Mouse (Mus musculus) adrenal gland, adult 18-20 months (tissue): ENCODE results near the gene Ubxn11. TPM values are rescaled to one million over a fixed set of nuclear protein-coding genes. Genes with fewer than 3 reads are reported as not detected.

Experiments
- DNase-seq, 2 experiments: peaks; one replicate each; pipeline ENCODE4 v3.0.0; 2021 to 2022; ENCODE audit warnings: low spot score in 2 of 2
- long read RNA-seq, 2 experiments: library from polyadenylated mRNA; stranded (forward); transcript quantifications; one replicate each; pipeline ENCODE4 v2.0.0; 2021
- total RNA-seq, 2 experiments: library from RNA; stranded (reverse); gene quantifications; 1 replicate in 1 of 2; 2 replicates in 1 of 2; pipeline ENCODE4 v1.2.3; 2021

Ubxn11 gene
- total RNA-seq = 10 to 100 TPM in 1 of 2 experiments, 1 to 10 TPM in 1; 8.7 to 12.6 TPM
- long read RNA-seq, experiment 1, partial matches to known transcripts = 1 of 4 reads
- long read RNA-seq, experiment 1, other reads (novel, unspliced or antisense) = 2 of 4 reads
- long read RNA-seq, experiment 2, partial matches to known transcripts = 0 of 5 reads
- long read RNA-seq, experiment 2, other reads (novel, unspliced or antisense) = 1 of 5 reads

DNA sequence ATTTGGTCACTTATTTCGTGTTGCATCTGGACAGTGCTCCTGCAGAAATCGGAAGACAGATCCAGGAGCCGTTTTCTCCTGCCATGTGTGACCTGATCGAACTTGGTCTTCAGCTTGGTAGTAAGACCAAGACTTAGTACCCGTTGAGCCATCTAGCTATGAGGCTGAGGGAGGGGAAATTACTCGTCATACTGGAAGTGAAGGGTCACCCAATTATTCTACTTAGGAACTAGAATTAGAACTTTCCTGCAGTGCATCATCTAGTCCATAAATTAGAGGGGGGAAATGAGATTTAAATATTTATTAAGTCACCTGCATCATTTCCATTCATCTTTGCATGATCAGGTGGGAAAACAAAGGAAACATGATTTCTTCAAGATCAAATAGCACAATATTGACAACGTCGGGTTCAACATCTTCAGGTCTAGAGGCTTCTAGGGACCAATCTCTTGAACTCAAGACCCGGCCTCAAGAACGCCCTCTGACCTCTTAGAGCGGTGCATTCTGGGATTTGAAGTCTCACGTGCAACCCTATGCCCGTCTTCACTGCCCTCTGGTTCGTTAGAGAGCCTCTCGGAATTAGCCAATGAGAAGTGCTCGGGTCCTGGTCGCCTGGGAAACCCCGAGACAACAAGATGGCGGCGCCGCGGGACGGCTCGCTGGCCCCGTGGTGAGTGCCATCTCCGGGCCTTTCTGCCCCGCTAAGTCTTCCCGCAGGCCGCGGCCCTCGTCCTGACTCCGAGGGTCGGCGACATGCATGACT is at the start of gene Ubxn11:
TSS of gene Ubxn11 (plus strand) at position 592 of the 763 bp plus-strand sequence.
- DNase-seq = peak; percentile 74 to 75

DNA sequence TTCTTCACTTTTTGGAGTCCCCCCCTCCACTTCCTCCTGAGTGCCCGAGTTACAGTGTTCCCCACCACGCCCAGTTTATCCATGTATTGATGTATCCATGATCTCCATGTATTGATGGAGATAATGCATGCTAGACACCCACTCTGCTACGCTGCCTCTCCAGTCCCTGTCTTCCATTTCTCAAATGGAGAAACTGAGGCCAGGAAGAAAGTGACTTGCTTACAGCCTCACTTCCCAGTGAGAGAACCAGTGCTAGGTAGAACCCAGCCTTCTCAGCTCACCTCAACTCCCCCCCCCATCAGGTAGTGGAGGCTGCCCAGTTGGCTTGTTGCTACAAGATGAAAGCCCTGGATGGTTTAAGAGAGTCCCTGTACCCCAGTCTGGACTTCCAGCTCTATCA is 48.8 kb upstream of the Ubxn11 start, which contains the start of gene Zfp683:
TSS of gene Zfp683 (plus strand) at position 301 of the 400 bp plus-strand sequence.
- no peak for DNase-seq

DNA sequence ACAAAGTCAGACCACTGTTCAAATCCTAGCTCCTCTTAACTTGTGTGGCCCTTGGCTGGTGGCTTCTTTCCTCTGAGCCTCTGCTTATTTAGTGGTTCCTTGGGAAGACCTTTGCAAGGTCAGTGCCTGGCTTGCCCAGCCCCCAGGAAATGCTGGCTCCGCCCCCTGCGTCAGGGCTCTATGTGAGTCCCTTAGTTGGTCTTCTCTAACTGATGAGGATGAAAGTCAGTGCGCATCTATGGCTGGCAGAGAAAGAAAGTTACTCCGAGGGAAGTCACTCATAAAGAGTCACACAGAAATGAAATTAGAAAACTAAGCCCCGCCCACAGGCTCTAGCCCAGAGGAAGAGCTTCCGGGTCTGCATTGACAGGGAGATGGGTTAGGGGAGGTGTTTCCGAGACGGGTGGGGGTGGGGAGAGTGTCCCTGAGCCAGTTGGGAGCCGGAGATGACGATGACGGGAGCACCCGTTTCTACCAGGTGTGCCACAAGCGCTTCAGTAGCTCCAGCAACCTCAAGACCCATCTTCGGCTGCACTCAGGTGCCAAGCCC is 44.1 kb upstream of the Ubxn11 start:
- DNase-seq = no peak

DNA sequence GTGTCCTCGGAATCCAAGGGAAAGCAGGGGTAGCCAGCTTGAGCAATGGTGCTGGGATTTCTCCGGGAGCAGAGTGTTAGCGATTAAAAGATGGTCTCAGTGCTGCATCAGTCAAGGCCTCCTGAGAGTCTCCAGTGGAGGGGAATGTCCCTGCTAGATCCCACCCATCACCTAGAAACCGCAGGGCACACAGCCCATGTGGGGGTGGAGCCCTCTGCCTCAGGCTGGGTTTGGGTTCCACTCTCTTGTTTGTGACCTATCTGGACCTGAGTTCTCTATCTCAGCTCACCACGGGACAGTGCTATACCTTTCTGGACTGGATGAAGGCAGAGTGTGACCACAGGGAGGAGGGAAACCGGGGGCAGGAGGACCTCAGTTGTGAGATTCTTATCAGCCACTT is 43.5 kb upstream of the Ubxn11 start:
- DNase-seq = no peak

DNA sequence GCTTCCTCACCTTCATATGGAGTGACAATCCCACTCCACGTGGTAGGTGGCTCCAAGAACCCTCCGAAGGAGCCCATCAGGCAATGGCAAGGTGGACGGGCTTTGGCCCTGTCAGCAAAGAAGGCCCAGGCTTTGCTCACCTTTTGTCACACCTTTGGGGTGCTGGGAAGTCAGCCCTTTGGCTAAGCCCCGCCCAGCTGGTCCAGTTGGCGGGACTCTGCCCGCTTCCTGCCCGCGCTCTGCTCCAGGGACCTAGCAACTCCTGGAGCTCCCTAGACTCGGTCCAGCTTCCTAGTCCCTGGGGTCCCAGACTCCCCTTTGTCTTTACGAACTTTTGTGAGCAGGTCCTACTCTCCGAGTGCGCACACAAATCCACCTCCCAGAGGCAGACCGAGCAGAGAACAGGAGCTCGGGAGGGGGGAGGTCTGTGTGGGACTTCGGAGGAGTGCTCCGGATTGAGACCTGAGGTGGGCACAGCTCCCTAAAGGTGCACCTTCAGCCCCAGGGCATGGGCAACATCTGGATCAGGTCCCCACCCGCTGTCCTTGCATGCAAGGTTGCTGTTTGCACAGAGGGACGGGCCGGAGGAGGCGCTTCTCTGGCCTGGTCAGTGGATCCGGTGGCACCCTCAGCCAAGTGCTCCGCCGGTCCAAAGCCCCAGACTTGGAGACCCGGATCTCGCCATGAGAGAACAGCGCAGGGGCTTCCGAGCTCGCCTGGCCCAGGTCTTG is 42.1 kb upstream of the Ubxn11 start, which contains the start of gene Crybg2:
TSS of gene Crybg2 (plus strand) at position 681 of the 731 bp plus-strand sequence.
- no peak for DNase-seq

DNA sequence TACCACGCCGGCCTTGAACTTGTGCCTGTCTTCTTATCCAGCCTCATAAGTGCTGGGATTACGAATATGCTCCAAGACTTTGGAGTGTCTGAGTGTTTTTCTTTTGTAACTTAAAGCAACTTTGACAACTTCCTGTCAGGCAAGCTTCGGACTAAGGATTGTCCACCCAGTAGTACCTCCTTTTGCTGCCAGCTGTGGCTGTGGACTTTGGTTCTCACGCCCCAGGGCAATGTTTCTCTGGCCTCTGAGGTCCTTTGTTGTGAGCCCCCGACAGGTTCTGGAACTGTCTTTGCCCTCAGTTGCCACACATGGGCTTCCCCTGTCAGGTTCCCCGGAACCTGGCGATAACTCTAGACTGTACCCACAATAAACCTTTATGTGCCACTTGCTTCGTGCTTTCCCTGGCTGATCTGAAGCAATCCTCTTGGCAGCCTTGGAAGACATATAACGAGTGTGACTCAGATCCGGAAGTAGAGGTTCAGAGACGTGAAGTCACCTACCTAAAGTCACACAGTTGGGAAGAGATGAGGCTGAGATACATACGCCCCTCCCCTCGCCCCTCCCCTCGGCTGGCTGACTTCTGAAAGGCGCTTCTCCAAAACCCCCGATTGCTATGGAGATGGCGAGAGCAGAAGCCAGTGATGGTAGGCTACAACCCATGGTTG is 41.1 kb upstream of the Ubxn11 start:
- no peak for DNase-seq

DNA sequence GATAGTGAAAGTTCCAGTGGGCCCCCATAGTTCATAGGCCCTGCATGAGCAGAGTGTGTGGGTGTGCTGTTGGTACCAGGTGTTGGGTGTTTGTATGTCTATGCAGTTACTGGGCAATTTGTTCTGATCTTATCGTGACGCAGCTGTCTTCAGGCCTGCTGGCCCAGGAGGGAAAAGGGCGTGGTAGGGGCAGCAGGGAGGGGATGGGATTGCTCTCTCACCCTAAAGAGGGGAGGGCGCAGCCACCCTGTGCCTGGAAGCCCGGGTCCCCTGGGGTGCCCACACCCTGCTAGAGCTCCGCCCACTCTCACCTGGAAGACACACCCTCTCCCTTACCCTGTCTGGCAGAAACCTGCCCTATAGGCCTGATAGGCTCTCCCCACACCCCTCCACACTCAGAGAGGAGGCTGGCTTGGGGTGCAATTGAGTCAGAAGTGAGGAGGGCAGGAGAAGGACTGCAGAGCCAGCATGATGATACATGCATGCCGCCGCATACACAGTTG is 40.4 kb upstream of the Ubxn11 start:
- no peak for DNase-seq

DNA sequence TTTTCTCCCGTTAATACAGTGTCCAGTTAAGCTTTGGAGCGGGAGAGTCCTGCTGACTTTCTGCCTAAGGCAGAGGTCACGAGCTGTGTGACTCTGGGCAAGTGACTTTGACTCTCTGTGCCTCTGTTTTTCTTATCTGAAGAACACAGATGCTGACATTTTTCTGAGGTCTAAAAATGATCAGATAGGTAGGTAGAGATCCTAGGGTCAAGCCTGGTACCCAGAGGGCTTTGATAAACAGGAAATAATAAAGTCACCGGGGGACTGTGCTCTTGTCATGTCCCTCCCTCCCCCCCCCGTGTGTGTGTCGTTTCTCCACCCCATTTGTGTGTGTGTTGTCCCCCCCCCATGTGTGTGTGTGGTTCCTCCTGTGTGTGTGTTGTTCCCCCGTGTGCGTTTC is 39.8 kb upstream of the Ubxn11 start:
- DNase-seq = no peak

DNA sequence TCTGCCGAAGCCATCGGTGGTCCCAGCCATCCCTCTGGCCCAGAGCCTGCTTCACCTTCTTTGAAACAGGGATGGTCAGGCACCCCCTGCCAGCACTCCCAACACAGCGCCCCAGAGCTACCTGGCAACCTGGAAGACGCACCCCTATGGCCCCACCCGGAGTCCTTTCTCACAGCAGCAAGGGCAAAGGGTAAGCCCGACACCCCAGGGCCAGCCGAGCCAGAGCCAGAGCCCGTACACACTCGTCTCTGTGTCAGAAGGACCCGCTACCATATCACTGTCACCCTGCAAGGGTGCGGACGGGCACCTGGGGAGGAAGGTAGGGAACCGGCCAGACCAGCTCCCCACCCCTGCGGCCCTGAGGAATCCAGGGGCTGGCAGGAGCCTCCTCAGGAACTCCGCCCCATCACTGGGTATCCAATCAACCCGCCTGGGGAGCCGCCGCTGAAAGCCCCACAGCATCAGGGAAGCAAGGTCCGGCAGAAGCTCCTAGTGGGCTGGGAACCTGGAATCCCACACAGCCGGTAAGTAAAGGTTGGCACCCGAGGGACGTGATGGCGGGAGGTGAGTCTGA is 36.9 kb upstream of the Ubxn11 start:
- DNase-seq = no peak

DNA sequence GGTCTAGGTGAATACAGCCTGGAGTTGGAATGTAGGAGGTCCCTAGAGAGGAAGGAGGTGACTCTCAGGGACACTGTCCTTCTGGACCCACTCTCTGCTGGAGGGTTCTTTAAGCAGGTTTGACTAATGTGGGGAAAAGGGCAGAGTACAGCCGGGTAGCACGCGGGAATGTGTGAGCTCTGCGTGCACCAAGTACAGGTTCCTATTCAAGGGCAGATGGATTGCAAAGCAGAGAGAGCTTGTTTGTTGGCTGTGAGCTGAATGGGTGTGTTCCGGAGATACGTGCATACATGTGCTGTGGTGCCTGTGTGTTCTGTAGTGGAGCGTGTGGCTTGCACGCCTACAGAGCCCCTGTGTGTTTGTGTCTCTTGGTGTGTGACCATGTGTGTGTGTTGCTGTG is 35.0 kb upstream of the Ubxn11 start:
- no peak for DNase-seq

DNA sequence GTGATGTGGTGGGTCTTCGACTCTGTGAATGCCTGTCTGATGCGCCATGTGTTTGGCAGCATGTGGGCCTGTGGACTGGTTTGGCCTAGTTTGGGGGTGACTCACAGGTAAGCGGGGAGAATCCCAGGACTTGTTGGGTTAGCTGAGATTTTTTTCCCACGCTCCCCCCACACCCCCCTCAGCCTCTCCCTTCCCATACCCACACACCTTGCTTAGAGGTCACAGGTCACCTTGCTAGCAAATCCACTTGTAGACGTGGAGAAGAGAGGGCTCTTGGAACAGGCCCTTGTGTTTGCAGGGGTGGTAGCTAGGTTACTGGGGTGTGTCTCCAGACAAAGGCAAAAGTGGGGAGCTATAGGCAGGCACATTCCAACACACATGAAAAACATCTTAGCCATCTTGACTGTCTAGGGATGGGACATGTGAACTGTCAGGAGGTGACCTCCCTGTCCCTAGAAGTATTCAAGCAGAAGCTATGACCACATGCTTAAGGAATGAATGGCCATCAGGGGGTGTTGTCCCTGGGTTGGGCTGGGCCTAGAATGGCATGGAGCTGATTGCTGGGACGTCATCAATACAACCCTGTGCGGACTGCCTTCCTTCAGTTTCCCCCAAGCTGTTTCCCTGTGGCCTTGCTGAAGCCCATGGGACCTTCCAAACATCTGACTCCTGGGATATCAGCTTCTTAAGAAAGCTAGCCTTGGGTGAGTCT is 34.4 kb upstream of the Ubxn11 start:
- no peak for DNase-seq

DNA sequence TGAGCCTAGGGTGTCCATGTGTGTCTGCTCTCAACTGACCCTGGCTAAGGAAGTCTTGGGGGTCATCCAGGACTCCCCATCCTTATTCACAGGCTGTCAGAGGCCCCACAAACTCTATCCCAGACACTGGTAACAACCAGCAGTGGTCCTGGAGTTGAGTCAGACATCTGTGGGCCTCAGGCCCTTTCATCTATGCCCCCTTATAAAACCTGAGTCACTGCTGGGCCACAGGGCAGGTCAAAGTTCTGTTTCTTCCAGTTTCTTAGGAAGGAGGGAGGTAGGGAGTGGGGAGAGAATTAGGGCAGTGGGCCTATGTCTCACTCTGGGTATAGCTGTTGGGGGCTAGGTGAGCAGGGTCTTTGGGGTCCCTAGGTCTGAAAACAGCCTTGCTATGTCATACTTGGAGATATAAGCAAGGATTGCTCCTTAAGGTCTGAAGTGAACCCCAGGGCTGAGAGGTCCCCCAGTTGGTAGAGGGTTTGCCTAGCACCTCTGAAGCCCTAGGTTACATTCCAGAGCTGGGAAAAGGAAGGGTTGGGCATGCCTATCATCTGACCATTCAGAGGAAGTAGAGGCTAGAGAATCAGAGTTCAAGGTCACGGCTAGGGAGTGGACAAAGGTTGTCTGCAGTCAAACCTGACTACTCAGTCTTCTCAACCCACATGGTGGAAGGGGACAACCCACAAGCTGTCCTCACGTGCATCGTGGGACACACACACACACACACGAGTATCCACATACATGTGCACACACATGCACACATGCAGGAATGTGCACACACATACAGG is 33.4 kb upstream of the Ubxn11 start:
- DNase-seq = no peak

DNA sequence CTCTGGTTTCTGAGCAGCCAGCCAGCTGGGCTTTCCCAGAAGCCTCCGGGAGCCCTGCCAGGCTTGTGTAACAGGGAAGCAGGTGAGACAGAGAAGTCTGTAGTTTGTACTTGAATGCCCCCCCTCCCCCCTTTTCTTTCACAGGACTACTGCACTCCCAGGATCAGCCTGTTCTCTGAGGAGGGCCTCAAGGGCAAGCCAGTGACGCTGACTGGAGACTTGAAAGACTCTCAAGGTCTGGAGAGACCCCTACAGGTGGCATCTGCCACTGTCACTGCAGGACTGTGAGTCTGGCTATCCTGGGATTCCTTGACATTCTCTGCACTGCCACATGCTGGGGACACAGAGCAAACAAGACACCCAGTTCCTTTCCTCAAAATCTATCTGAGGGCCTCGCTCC is 23.7 kb upstream of the Ubxn11 start:
- DNase-seq = no peak

DNA sequence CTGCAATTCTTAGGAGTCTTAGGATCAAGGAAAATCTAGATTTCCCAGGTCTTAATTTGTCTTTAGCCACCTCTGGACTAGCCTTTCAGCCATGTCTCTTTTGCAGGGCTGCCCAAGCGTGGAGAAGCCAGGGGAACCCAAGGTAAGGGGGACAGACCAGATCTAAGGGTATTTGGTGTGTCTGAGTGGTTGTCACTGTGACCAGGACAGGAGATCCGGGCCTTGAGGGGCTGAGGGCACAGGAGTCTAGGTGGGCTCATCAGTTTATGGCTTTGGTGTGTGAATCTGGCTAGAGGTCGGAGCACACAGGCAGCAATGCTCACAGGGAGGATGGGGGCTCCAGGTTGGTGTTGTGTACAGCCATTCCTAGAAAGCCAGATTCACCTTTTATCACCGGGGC is 21.7 kb upstream of the Ubxn11 start:
- no peak for DNase-seq

DNA sequence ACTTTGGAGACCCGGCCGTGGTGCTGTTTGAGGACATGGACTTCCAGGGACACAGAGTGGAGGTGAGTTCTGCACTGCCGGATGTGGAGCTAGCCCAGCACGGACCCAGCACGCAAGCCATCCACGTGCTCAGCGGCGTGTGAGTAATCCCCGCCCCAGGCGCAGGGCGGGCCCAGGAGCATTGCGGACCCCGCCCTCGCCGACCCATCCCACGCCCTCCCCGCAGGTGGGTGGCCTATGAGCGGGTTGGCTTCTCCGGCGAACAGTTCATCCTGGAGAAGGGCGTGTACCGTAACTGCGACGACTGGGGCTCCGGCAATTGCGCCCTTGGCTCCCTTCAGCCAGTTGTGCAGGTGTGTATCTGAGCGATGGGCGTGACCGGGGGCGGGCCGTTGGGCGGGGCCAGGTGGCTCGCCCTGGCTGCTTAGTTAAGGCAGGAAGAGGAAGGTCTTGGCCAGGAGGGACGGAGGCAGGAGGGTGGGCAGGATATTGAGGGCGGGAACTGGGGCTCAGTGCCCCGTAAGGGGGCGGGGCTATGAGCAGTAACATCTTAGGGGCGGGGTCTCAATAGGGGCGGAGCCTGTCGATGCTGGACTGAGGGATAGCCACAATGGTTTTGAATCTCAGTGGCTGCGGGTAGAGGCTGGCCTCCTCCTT is 20.5 kb upstream of the Ubxn11 start:
- peak; percentile 46 to 54 for DNase-seq

DNA sequence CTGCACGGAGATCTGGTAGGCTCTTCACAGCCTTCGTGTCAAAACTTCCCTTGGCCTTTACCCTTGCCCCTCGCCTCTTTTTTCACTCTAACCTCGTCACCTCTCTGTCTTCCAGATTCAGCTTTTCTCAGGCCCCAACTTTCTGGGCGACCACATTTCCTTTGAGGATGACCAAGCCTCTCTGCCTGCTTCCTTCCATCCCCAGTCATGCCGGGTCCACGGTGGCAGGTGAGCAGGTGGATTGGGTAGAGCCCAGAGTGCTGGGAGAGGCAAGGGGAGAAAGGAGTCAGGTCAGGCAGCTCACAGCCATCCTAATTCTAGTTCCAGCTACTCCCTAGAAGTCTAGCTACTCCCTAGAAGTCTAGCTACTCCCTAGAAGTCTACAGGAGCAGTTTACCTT is 19.9 kb upstream of the Ubxn11 start:
- DNase-seq = no peak

DNA sequence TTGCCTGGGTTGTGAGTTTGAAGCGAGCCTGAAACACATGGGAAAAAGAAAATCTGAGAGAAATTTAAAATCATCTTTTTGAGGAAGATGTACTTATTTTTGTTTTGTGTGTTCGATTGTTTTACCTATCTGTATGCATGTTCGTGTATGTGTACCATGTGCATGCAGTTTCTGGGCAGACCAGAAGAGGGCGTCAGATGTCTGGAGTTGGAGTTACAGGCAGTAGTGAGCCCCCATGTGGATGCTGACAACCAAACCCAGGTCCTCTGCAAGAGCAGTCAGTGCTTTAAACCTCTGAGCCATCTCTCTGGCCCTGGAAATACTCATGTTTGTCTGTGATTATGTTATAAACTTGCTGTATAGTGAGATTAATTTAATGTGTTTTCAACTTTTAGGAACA is 17.4 kb upstream of the Ubxn11 start:
- no peak for DNase-seq

DNA sequence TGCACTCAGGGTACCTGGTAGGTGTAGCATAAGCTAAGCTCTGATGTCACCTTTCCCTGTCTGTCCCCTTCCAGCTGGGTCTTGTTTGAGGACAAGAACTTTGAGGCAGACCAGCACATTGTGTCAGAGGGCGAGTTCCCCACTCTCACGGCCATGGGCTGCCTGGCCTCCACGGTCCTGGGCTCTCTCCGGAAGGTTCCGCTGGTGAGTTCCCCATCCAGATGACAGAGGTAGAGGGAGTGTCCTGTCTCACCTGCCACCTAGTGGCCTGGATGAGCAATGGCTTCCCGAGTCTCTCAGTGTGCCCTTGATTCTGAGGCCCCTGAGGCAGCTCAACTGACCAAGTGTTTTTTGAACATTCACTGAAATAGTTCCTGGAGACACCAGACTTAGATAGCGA is 15.0 kb upstream of the Ubxn11 start:
- DNase-seq = no peak

DNA sequence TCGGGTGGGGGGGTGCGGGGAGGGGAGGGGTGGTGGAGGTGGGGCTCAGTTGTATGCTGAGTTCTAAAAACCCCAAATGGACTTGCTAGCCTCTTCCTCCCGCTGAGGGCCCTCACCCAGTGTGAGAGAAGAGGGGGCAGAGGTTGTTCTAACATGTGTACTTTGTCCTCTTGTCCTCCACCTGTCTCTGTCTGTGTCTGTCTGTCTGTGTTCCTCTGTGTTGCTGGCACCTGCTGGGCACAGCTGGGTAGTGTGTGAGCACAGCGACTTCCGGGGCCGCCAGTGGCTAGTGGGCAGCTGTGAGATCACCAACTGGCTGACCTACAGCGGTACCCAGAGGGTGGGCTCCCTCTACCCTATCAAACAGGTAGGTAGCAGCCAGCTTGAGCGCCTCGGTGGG is 13.3 kb upstream of the Ubxn11 start:
- DNase-seq = no peak
